Mouse (Mus musculus) central nervous system, embryonic 14 days (tissue): ENCODE data around the gene 1700034I23Rik. TPM values are rescaled to one million over a fixed set of nuclear protein-coding genes. Genes with fewer than 3 reads are reported as not detected.

Source experiments
- polyA plus RNA-seq: library from polyadenylated mRNA; depleted of rRNA; stranded (reverse); fragments of >200 nt; gene quantifications from 2 replicates; pipeline ENCODE4 v1.2.3, GENCODE M21; 2012; rRNA removed

The 1700034I23Rik gene
- polyA plus RNA-seq = 0.05 TPM in 2 replicates

GRCm38 (mm10) chr3:40902443-40902842 lies at the start of gene 1700034I23Rik:
Gene 1700034I23Rik, minus strand, starts transcription at chr3:40902543.

GRCm38 (mm10) chr3:40949170-40949902 lies 47.0 kb upstream of the 1700034I23Rik start, which contains the start of gene Larp1b:
Gene Larp1b, plus strand, starts transcription at chr3:40949828.

Other genes starting within 250 kb of the 1700034I23Rik start
- gene Slc25a31, start 193.7 kb downstream of the 1700034I23Rik start, polyA plus RNA-seq = 0.20 and 0.26 TPM in 2 replicates
- 16.1 and 18.4 TPM in 2 replicates for gene Hspa4l, start 158.0 kb downstream of the 1700034I23Rik start, polyA plus RNA-seq
- 16.9 and 19.5 TPM in 2 replicates for gene Plk4, start 102.5 kb downstream of the 1700034I23Rik start, polyA plus RNA-seq
- 10.0 and 11.9 TPM in 2 replicates for gene Mfsd8, start 55.7 kb downstream of the 1700034I23Rik start, polyA plus RNA-seq
- gene Abhd18, start 55.6 kb downstream of the 1700034I23Rik start, polyA plus RNA-seq = 11.2 and 11.5 TPM in 2 replicates
- gene Larp1b, start 47.3 kb upstream of the 1700034I23Rik start, polyA plus RNA-seq = 7.0 and 7.7 TPM in 2 replicates
- 30.2 and 32.6 TPM in 2 replicates for gene Pgrmc2, start 180.5 kb upstream of the 1700034I23Rik start, polyA plus RNA-seq